Mouse (Mus musculus) heart, adult 8-10 months (tissue): ENCODE measurements at regions not wholly inside any gene's neighbourhood (a gene's known extent, or its start where the extent isn't known, plus 50 kb on each side); places are given as distances from the start of the nearest gene placed in this dataset. TPM values are rescaled to one million over a fixed set of nuclear protein-coding genes. Genes with fewer than 3 reads are reported as not detected.

Source experiments
- DNase-seq: peaks from one replicate; pipeline ENCODE4 v3.0.0; 2022; ENCODE audit warnings: low spot score
- microRNA-seq: library from miRNA; unstranded; fragments of <30 nt; microRNA quantifications from one replicate; pipeline ENCODE4 v1.2.0, GENCODE M21; 2022

- DNase-seq = peak; percentile 15
Observed at GRCm38 (mm10) chr11:24789120-24789519, 711.3 kb downstream of the Bcl11a start.

DNA sequence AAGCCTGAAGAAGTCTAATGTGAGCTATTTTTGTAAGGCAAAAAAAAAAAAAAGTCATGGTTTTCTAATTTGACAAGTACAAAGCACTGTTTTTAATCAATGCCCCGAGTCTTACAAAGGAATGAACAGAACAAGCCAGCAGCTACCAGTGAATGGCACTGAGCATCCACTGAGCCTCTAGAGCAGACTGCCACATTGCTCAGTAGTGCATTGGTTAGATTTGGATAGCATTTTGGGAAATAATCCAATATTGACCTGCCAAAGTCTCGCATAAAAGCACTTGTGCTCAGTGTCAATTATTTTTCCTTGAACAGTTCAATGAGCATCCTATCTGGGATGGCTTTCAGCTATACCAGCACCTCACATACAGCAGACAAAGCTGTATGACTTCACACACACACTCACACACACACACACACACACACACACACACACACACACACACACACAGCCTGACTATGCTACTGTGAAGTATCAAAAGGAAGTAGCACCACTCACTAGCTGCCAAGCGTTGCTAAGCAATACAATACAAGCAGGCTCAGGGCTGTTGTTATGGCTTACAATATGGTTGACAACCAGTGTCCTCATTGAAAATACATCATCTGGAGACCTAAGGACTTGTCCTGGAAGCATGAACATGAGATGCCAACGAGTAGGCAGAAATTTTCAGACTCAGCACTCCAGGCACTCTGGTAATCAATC lies 717.8 kb downstream of the Bcl11a start:
- no peak for DNase-seq

DNA sequence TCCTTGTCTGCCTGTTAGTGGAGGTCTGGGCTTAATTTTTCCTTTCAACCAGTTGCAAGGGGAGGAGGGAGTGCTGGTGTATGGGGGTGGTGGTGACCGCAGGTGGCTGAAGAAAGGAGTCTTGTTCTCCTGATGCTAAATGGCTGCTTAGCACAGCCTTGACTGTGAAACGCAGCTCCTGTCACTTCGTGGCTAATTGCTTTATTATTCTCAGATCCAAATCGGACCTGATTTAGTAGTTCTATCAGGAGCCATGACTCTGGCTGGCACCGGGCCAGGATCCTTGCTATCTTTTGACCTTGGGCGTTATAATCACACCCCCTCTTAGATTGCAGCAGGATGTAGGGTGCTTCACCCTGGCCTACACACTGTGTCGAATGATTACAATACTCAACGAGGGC lies 726.8 kb downstream of the Bcl11a start:
- no peak for DNase-seq

- no peak for DNase-seq
Observed at GRCm38 (mm10) chr11:24829578-24830401, 751.9 kb downstream of the Bcl11a start.

DNA sequence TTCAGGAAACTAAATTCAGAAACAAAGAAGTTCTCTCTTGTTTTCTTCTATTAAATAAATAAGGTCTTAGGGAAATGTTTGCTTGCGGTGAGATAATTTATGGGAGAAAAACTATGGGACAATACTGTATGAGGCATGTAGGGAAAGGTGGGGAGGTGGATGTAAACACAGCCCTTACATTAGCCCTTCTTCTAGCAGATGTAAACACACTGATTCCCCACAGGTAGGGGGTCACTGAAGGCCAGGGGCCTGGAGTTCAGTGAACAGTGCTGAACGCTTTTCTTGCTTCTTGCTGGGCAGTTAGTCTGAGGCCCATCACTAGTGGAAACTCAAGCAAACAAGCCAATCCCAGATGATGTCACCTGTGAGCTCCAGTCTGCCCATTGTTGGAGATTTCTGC lies 752.6 kb downstream of the Bcl11a start:
- DNase-seq = no peak

GRCm38 (mm10) chr11:24843839-24844738 lies 766.2 kb downstream of the Bcl11a start:
- DNase-seq = no peak

DNA sequence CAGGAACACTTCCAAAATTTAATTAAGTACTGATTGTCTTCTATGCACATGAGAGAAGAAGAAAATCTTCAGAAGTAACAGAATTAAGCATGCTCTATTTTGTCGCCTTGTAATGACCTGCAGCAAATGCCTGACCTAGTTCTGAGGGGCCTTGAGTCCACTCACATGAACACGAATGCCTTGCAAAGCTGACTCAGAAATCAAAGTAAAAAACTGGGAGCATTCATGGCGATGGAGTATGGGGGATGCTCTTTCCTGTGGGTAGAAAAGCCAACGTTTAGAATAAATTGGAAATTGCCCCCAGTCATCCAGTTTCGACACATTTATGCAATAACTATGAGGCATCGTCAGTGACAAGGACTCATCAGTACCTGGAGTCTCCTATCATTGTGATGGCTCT lies 779.1 kb downstream of the Bcl11a start:
- no peak for DNase-seq

GRCm38 (mm10) chr11:24864637-24865036 lies 786.8 kb downstream of the Bcl11a start:
- no peak for DNase-seq

- no peak for DNase-seq
Observed at GRCm38 (mm10) chr11:24865067-24865796, 787.4 kb downstream of the Bcl11a start.

Small RNA genes in the stretch of these regions (microRNA-seq; reads per million reads assigned to microRNA genes)
- gene Gm25507 = not detected
